Mouse (Mus musculus) spleen, adult 2 months (tissue): ENCODE results near the gene Pla2g12b.

ENCODE experiments used
- CTCF ChIP-seq: fragments of 200-500 bp; IDR thresholded peaks from 2 replicates; pipeline ENCODE4 v1.5.1; 2011; ENCODE audit warnings: mild to moderate bottlenecking, inconsistent platforms; ENCODE audit not compliant: insufficient read depth, insufficient read length, insufficient replicate concordance; ENCODE audit errors: extremely low read depth
- POLR2A ChIP-seq: fragments of 200-500 bp; IDR thresholded peaks from 2 replicates; pipeline ENCODE4 v1.6.1; 2011; ENCODE audit warnings: low read depth, low read length, inconsistent platforms

DNA sequence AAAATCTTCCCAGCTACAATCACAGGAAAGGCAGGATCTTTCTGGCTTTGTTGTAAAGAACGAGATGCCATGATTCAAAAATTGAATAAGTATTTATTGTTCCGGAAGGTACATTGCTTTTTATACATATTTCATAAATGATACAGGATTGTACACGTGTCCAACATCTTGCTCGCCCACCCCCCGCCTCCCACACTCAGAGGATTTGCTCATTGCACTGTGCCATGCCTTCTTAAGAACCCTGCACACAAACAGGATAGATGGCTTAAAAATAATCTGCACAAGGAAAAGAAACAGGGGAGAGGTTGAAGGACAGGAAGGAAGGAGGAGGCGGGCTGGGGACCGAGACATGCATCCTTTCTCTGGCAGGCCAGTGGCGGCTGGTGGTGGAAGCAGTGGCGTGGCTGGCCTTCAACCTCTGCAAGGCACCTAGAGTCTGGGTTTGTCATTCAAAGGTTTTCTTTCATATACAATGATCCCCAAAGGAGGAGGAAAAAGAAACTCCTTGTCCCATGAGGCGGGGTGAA, 43.5 kb downstream of the Pla2g12b start:
- TF ChIP-seq POLR2A (no peak), CTCF (no peak)
